Mouse (Mus musculus) megakaryocyte, embryonic 14.5 days (primary cell): ENCODE measurements around the gene Tymp.

Source experiments
- FLI1 ChIP-seq: IDR thresholded peaks from 2 replicates; pipeline ENCODE4 v1.6.1; 2012; ENCODE audit warnings: low read length, inconsistent platforms, mixed read lengths
- GATA1 ChIP-seq: IDR thresholded peaks from 3 replicates; pipeline ENCODE4 v1.6.1; 2012; ENCODE audit warnings: mixed read lengths, low read length, inconsistent platforms, borderline replicate concordance

GRCm38 (mm10) chr15:89356372-89356771 is 20.5 kb downstream of the Tymp start:
- TF ChIP-seq GATA1 (no peak), FLI1 (no peak)
